Mouse (Mus musculus): ENCODE measurements around the gene Gm21974.

DNA sequence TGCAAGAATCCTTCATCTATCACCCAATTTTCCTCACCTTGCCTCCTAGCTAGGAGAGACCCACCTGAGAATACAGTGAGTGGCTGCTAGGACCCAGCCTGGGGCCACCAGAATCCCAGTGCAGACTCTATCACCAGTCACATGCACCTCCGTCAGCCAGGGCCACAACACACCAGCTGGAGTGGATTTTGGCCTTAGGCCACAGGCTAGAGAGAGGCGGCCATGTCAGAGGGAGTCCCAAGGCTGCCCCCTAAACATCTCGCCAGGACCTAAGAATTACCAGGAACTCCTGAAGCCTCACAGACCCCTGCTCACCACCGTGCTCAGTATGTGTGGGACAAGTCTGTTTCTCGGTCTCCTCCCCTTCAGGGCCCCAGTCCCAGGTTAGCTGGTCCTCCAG, 38.8 kb upstream of the Gm21974 start:
- TF ChIP-seq CTCF (IDR thresholded peaks at IDR 0.05; ENCODE audit: extremely low read depth, insufficient read length, insufficient replicate concordance, low read depth, low read length) (no peak), POLR2A (IDR thresholded peaks at IDR 0.05; ENCODE audit: low read depth, low read length) (no peak)

Measured in small intestine, adult 2 months (tissue).